8 mouse cellular contexts compared by ENCODE assay signal in the genomic region with DNA sequence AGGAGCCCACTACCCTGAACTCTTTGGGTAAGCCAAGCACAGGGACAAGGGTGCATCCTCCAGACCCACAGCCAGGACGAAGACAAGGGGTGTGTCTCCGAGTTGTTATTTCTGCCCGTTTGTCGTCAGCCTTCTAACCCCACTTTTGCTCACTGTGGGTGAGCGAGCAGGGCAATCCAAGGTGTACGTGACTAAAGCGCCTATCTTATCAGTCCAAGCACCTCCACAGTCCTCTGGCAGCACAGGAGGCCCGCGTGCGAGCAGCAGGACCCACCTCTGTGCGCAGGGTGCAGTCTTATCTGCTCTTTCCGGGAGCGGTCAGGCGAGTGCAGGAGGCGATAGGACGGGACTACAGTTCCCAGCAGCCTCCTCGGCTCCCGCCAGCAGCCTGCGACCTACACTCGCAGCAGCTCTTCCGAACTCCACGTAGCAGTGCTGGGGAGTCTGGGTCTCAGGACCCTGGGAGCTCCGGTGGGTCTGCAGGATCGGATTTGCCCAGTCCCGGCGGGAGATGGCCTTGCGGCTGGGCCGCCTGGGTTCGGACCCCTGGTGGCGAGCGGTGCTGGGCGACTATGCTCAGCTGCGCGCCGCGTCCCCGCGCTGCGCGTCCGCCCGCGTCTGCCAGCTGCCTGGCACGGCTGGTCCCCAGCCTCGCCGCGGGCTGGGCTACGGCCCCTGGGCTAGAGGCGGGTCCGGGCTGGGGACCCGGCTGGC. TPM values are rescaled to one million over a fixed set of nuclear protein-coding genes. Genes with fewer than 3 reads are reported as not detected.
DNase-seq lines count a peak whose midpoint lies in the region; ATAC-seq and TF ChIP-seq lines count a peak whose summit lies in the region.

TSS of gene Cpox (plus strand) at position 376 of the 714 bp plus-strand sequence.

- H3K4me2 ChIP-seq in forebrain, embryonic 15.5 days (replicated peaks), result peak within 1 kb of the TSS; percentile 75

- H3K36me3 ChIP-seq in forebrain, embryonic 15.5 days, result peaks cover 16% of the 10 kb centered on the region

- H3K9me3 ChIP-seq in forebrain, embryonic 15.5 days, result no peaks in the 10 kb centered on the region

- H3K4me3 ChIP-seq in forebrain, embryonic 15.5 days, result peak within 1 kb of the TSS; percentile 77
- peak within 1 kb of the TSS; percentile 74 for H3K4me3 ChIP-seq in lung, adult 2 months (replicated peaks; ENCODE audit: extremely low read depth, low read depth, low read length)

- TF ChIP-seq POLR2A in lung, adult 2 months (IDR thresholded peaks at IDR 0.05; ENCODE audit: borderline replicate concordance, extremely low read depth, low read depth, low read length), result peak; percentile 66; the same call in 1 of the 2 replicates

- whole genome bisulfite sequencing in forebrain, embryonic 15.5 days, result under 1% methylated on average over 49 of the region's 51 CpGs
- under 1% methylated on average over 51 of the region's 51 CpGs for WGBS in lung, adult 2 months

- peak; percentile 99 for ATAC-seq in forebrain, embryonic 15.5 days (replicated peaks)
- ATAC-seq in neutrophil, adult 5-6 weeks (ENCODE audit: extremely low read depth, insufficient number of reproducible peaks, low FRiP score, poor library complexity, severe bottlenecking), result peak; percentile 94

- peak; percentile 86 for DNase-seq in ES-CJ7 (ENCODE audit: low read depth, low spot score)
- peak; percentile 73 for DNase-seq in cerebellum, adult 11 months
- DNase-seq in heart, postnatal 25 days (ENCODE audit: low spot score), result peak; percentile 58
- peak; percentile 84 to 90 for DNase-seq in layer of hippocampus, adult 18-20 months (ENCODE audit: low spot score in 2 of 2)
- DNase-seq in lung, adult 2 months, result peak; percentile 81
- DNase-seq in thymus, adult 18-20 months, result peak; percentile 64

- TF ChIP-seq CTCF in lung, adult 2 months (IDR thresholded peaks at IDR 0.05; ENCODE audit: insufficient read depth, low read length), result no peak

- intact Hi-C loops in heart, postnatal 25 days (cut with DNase I), result no loop called here

- peaks cover 9% of the 10 kb centered on the region; the same call in 1 of the 2 replicates for H3K4me1 ChIP-seq in forebrain, embryonic 15.5 days
- H3K4me1 ChIP-seq in lung, adult 2 months (ENCODE audit: control insufficient read depth, insufficient read depth, low read length), result peaks cover 2% of the 10 kb centered on the region

- peak within 1 kb of the TSS; percentile 84 for H3K27ac ChIP-seq in forebrain, embryonic 15.5 days (replicated peaks)

- H3K27me3 ChIP-seq in forebrain, embryonic 15.5 days, result no peaks in the 10 kb centered on the region

- peak within 1 kb of the TSS; percentile 68 for H3K9ac ChIP-seq in forebrain, embryonic 15.5 days (replicated peaks)

RNA-seq across cellular contexts. Expression of gene Cpox, which starts in this region (rescaled TPM):
- 12.2 and 13.1 TPM in 2 replicates for polyA plus RNA-seq in forebrain, embryonic 15.5 days (2015; fragmentation: Nextera tagmentation; extraction: Ambion mirVana)
- 10 to 100 TPM; 35.3 to 40.8 TPM for total RNA-seq in heart, postnatal 25 days (2021)
- total RNA-seq in layer of hippocampus, adult 18-20 months (2021), result 10 to 100 TPM; 51.6 to 52.7 TPM
- polyA plus RNA-seq in lung, adult 2 months (2012; rRNA removed), result 11.5 and 12.3 TPM in 2 replicates
- total RNA-seq in neutrophil, adult 5-6 weeks (2017), result 13.8 and 14.4 TPM in 2 replicates

Comparison
In these comparisons a context has a peak if more than half of its experiments do, and no peak if none do; other contexts are left out.
1. Peak in every context shown above with its lines: DNase-seq, ATAC-seq, H3K4me3 ChIP-seq and H3K27ac ChIP-seq.